Mouse (Mus musculus) limb, embryonic 15.5 days (tissue): ENCODE results near the gene Fxyd1. TPM values are rescaled to one million over a fixed set of nuclear protein-coding genes. Genes with fewer than 3 reads are reported as not detected.

ENCODE experiments used
- ATAC-seq: fragments of 200-750 bp; cut with Nextera tagmentation; 2 replicates; pipeline ENCODE4 v1.8.0; 2017; ENCODE audit warnings: low read depth, moderate TSS enrichment; ENCODE audit not compliant: insufficient number of reproducible peaks, low FRiP score, low TSS enrichment
- H3K27ac ChIP-seq: fragments of 300-500 bp; sonication (generic); 2 replicates; pipeline ENCODE4 v1.5.1; 2015; ENCODE audit warnings: moderate library complexity, mild to moderate bottlenecking, inconsistent platforms
- H3K27me3 ChIP-seq: fragments of 300-500 bp; sonication (generic); 2 replicates; pipeline ENCODE4 v1.6.1; 2015; ENCODE audit warnings: inconsistent platforms
- H3K36me3 ChIP-seq: fragments of 300-500 bp; sonication (generic); 2 replicates; pipeline ENCODE4 v1.6.1; 2015; ENCODE audit warnings: inconsistent platforms
- H3K4me1 ChIP-seq: fragments of 300-500 bp; sonication (generic); 2 replicates; pipeline ENCODE4 v1.6.1; 2015; ENCODE audit warnings: inconsistent platforms
- H3K4me2 ChIP-seq: fragments of 300-500 bp; sonication (generic); 2 replicates; pipeline ENCODE4 v1.6.1; 2015; ENCODE audit warnings: mild to moderate bottlenecking, inconsistent platforms
- H3K4me3 ChIP-seq: fragments of 300-500 bp; sonication (generic); 2 replicates; pipeline ENCODE4 v1.5.1; 2015; ENCODE audit warnings: mild to moderate bottlenecking, inconsistent platforms
- H3K9ac ChIP-seq: fragments of 300-500 bp; sonication (generic); 2 replicates; pipeline ENCODE4 v1.6.1; 2015; ENCODE audit warnings: inconsistent platforms
- H3K9me3 ChIP-seq: fragments of 300-500 bp; sonication (generic); 2 replicates; pipeline ENCODE4 v1.6.1; 2016; ENCODE audit warnings: inconsistent platforms
- WGBS: fragments of 180-500 bp; shearing (Covaris S2); methylation state at CpG from one replicate; pipeline ENCODE4 v1.1.7; 2015; 5-methylcytosine and 5-hydroxymethylcytosine counted together
- polyA plus RNA-seq: library from polyadenylated mRNA; unstranded; fragments of >200 nt; fragmentation: Nextera tagmentation; extraction: Ambion mirVana; gene quantifications from 2 replicates; pipeline ENCODE4 v1.2.1, GENCODE M21; 2015

Fxyd1 gene
- polyA plus RNA-seq, 1 experiment from 2014 or later = 107 TPM

DNA sequence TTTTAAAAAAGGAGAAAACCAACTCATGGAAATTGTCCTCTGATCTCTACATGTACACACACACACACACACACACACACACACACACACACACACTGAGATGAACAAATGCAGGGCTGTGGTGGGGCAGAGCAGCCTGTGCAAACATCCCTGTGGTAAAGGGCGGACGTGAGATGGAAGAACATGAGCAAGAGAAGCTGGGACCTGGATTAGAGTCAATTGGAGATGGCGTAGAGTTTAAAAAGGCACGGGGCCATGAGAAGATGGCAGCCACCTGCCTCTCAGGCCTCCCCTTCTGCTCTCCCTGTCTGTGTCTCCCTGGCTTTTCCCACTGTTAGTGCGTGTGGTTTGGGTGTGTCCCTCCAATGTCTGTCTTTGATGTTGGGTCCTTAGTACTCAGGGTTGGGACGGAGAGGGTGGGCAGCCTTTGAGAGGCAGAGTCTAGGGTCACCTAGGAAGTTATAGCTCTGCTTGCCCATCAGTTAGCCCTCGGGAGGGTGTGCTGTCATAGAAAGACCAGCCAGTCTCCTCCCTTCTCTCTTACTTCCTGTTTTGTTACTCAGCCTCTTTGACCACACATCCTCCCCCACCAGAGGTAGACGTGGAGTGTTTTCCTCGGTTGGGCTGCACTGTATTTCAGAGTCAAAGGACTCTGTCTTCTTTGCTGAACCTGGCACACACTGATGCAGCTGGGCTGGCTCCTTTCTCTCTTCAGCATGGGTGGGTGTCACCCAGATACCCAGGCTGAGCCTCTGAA lies 23.4 kb downstream of the Fxyd1 start:
- no peak overlapping the region for H3K27ac ChIP-seq
- H3K9ac ChIP-seq = no peak overlapping the region
- no peaks in the 10 kb centered on the region for H3K4me1 ChIP-seq
- H3K36me3 ChIP-seq = no peaks in the 10 kb centered on the region
- no peak overlapping the region for H3K4me3 ChIP-seq
- no peak overlapping the region for H3K4me2 ChIP-seq
- WGBS = 54% methylated on average over 9 of the region's 9 CpGs
- no peaks in the 10 kb centered on the region for H3K9me3 ChIP-seq
- ATAC-seq = no peak
- H3K27me3 ChIP-seq = no peaks in the 10 kb centered on the region

- Histone ChIP-seq H3K4me3 (no peak overlapping the region), H3K27ac (no peak overlapping the region), H3K4me2 (no peak overlapping the region), H3K9me3 (no peaks in the 10 kb centered on the region), H3K9ac (no peak overlapping the region), H3K4me1 (no peaks in the 10 kb centered on the region), H3K27me3 (no peaks in the 10 kb centered on the region), H3K36me3 (no peaks in the 10 kb centered on the region)
- WGBS = 74% methylated on average over 7 of the region's 7 CpGs
- no peak for ATAC-seq
Measured at GRCm38 (mm10) chr7:31031731-31032130, 25.3 kb downstream of the Fxyd1 start.

DNA sequence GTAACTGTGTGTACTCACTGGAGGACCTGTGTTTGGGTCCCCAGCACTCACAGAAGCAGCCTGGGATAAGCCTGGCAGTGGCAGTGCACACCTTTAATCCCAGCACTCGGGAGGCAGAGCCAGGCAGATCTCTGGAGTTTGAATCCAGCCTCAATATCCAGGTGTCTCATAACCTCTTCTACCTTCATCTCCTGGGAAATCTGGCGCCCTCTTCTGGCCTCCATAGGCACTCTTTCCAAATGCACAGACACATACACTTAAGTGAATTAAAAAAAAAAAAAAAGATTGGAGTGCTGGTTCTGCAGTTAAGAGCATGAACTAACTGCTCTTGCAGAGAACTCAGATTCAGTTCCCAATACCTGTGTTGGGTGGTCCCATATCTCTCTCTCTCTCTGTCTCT lies 26.3 kb downstream of the Fxyd1 start:
- ATAC-seq = no peak
- 76% methylated on average over 2 of the region's 2 CpGs for WGBS

DNA sequence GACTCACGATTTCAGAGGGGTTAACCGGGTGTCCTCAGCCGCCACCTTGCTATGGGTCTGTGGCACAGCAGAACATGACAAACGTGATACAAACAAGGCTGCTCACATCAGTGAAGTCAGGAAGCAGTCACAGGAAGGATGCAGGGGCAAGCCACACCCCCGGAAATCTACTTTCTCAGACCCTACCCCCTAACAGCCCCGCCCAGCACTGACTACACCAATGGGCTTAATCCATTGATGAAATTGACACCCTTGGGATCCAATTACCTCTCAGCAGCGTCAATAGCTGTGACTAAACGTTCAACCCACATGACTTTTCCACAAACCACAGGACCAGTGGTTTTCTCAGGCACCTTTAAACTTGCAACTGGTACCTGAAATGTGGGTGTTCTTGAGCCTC lies 28.4 kb downstream of the Fxyd1 start:
- H3K36me3 ChIP-seq = no peaks in the 10 kb centered on the region
- no peaks in the 10 kb centered on the region for H3K9me3 ChIP-seq
- no peak overlapping the region for H3K9ac ChIP-seq
- peaks cover 3% of the 10 kb centered on the region; the same call in 1 of the 2 replicates for H3K4me1 ChIP-seq
- ATAC-seq = no peak
- no peak overlapping the region for H3K4me3 ChIP-seq
- no peak overlapping the region for H3K27ac ChIP-seq
- no peaks in the 10 kb centered on the region for H3K27me3 ChIP-seq
- 73% methylated on average over 8 of the region's 8 CpGs for WGBS
- no peak overlapping the region for H3K4me2 ChIP-seq

More for the DNA sequence above, 26.3 kb downstream of the Fxyd1 start:
- no peak overlapping the region for H3K27ac ChIP-seq
- H3K36me3 ChIP-seq = no peaks in the 10 kb centered on the region
- no peak overlapping the region for H3K9ac ChIP-seq
- H3K9me3 ChIP-seq = no peaks in the 10 kb centered on the region
- H3K4me1 ChIP-seq = no peaks in the 10 kb centered on the region
- no peaks in the 10 kb centered on the region for H3K27me3 ChIP-seq
- H3K4me3 ChIP-seq = no peak overlapping the region
- H3K4me2 ChIP-seq = no peak overlapping the region

- no peak overlapping the region for H3K4me2 ChIP-seq
- H3K9me3 ChIP-seq = no peaks in the 10 kb centered on the region
- 25% methylated on average over 10 of the region's 10 CpGs for WGBS
- H3K27me3 ChIP-seq = no peaks in the 10 kb centered on the region
- no peak overlapping the region for H3K4me3 ChIP-seq
- no peaks in the 10 kb centered on the region for H3K36me3 ChIP-seq
- peak; percentile 67 for ATAC-seq
- peak overlapping the region; percentile 35; the same call in 1 of the 2 replicates for H3K27ac ChIP-seq
- H3K9ac ChIP-seq = no peak overlapping the region
- H3K4me1 ChIP-seq = peaks cover 10% of the 10 kb centered on the region
Measured at GRCm38 (mm10) chr7:31017104-31017901, 39.7 kb downstream of the Fxyd1 start.

DNA sequence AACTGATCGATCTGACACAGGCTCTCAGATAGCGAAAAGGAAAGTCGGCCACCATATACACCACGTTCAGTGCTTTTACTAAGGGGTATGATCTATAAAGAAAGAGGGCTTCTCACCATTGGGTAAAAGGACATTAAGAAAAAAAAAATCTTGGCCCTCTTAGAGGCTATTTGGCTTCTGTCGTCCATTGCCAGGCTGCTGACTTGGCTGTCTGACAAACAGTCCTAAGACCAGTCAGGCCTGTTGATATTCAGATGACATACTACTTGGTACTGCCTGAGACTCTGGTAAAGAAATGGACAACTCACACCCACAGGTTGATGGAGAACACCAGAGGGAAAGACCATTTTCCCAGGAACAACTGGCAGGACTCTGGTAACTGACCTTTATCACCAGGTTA lies 44.0 kb downstream of the Fxyd1 start:
- Histone ChIP-seq H3K4me3 (no peak overlapping the region), H3K9me3 (no peaks in the 10 kb centered on the region), H3K36me3 (no peaks in the 10 kb centered on the region), H3K4me1 (peaks cover 17% of the 10 kb centered on the region), H3K4me2 (no peak overlapping the region), H3K9ac (no peak overlapping the region), H3K27me3 (no peaks in the 10 kb centered on the region), H3K27ac (no peak overlapping the region)
- 82% methylated on average over 5 of the region's 5 CpGs for WGBS
- no peak for ATAC-seq

DNA sequence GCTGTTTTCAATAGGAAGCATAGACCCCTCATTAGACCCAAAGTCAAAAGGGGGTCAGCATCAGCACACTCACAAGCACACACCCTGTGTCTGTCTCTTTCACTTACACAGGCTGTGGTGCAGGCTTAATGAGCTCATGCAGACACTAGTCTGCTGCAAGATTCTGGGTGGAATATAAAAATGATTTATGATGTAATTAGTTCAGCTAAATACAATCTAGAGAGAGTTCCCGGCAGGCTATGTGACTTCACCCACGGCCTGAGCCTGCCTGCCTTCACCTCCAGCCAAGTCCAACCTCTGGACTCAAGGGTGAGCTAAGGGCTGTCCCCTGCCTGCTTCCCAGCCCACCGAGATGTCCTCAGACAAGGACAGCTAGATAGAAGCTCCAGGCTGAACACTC lies 48.1 kb downstream of the Fxyd1 start:
- H3K4me2 ChIP-seq = no peak overlapping the region
- H3K27me3 ChIP-seq = no peaks in the 10 kb centered on the region
- WGBS = 25% methylated on average over 3 of the region's 3 CpGs
- no peak overlapping the region for H3K4me3 ChIP-seq
- H3K9ac ChIP-seq = no peak overlapping the region
- no peaks in the 10 kb centered on the region for H3K36me3 ChIP-seq
- H3K4me1 ChIP-seq = peaks cover 7% of the 10 kb centered on the region; the same call in 1 of the 2 replicates
- H3K27ac ChIP-seq = no peak overlapping the region
- no peak for ATAC-seq
- no peaks in the 10 kb centered on the region for H3K9me3 ChIP-seq

- H3K4me2 ChIP-seq = no peak overlapping the region
- no peak; the same call in 1 of the 2 replicates for ATAC-seq
- no peaks in the 10 kb centered on the region for H3K27me3 ChIP-seq
- no peaks in the 10 kb centered on the region for H3K9me3 ChIP-seq
- H3K36me3 ChIP-seq = no peaks in the 10 kb centered on the region
- WGBS = 69% methylated on average over 1 of the region's 1 CpGs
- H3K9ac ChIP-seq = no peak overlapping the region
- H3K4me3 ChIP-seq = no peak overlapping the region
- no peak overlapping the region for H3K27ac ChIP-seq
- H3K4me1 ChIP-seq = peaks cover 7% of the 10 kb centered on the region; the same call in 1 of the 2 replicates
Measured at GRCm38 (mm10) chr7:31008175-31008574, 48.8 kb downstream of the Fxyd1 start.

DNA sequence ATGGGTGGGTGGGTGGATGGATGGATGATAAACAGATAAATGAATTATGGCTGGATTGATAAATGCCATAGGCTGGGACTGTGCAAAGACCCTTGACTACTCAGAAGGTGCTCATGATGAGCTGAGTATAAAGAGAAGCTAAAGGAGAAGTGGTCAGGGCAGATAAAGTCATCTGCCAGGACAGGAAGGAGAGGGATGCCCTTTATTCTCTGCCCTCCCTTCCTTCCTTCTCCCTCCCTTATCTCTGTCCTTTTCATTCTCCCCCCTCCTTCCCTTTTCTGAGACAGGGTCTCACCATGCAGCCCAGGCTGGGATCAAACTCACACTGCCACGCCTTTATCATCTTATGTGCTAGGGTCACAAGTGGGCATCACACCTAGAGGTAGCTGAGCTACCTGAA lies 49.2 kb downstream of the Fxyd1 start:
- H3K9ac ChIP-seq = no peak overlapping the region
- H3K36me3 ChIP-seq = no peaks in the 10 kb centered on the region
- peaks cover 7% of the 10 kb centered on the region; the same call in 1 of the 2 replicates for H3K4me1 ChIP-seq
- H3K27me3 ChIP-seq = no peaks in the 10 kb centered on the region
- no peak overlapping the region for H3K27ac ChIP-seq
- WGBS = 78% methylated on average over 1 of the region's 1 CpGs
- no peak for ATAC-seq
- H3K9me3 ChIP-seq = no peaks in the 10 kb centered on the region
- H3K4me3 ChIP-seq = no peak overlapping the region
- no peak overlapping the region for H3K4me2 ChIP-seq

GRCm38 (mm10) chr7:31002650-31003049 lies 54.3 kb downstream of the Fxyd1 start:
- no peaks in the 10 kb centered on the region for H3K27me3 ChIP-seq
- H3K4me3 ChIP-seq = no peak overlapping the region
- ATAC-seq = no peak
- WGBS = 66% methylated on average over 8 of the region's 8 CpGs
- H3K9me3 ChIP-seq = no peaks in the 10 kb centered on the region
- no peak overlapping the region for H3K4me2 ChIP-seq
- no peak overlapping the region for H3K9ac ChIP-seq
- peaks cover 12% of the 10 kb centered on the region for H3K4me1 ChIP-seq
- H3K36me3 ChIP-seq = no peaks in the 10 kb centered on the region
- no peak overlapping the region for H3K27ac ChIP-seq
